ENCODE assay signal across 10 mouse cellular contexts in genomic region chr5:129518180-129518579, GRCm38 (mm10). TPM values are rescaled to one million over a fixed set of nuclear protein-coding genes. Genes with fewer than 3 reads are reported as not detected.
DNase-seq lines count a peak whose midpoint lies in the region; ATAC-seq and TF ChIP-seq lines count a peak whose summit lies in the region.
"Had no signal": no experiment of that assay in that cellular context is flagged by ENCODE, and none has a peak within 500 bp of the region (broad histone marks: within the 10 kb centered on the region; RNA-seq: fewer than 3 reads in every experiment).

No protein-coding gene starts in this region.

- peaks cover 40% of the 10 kb centered on the region for H3K36me3 ChIP-seq in liver, embryonic 11.5 days (ENCODE audit: control insufficient read depth, insufficient read depth, low read length)

- TF ChIP-seq CTCF in layer of hippocampus, adult 2 months (conservative IDR thresholded peaks at IDR 0.05): no peak

- DNase-seq in layer of hippocampus, adult 2 months (ENCODE audit: low spot score in 2 of 2): no peak
- DNase-seq in layer of hippocampus, postnatal 14 days (ENCODE audit: low spot score in 2 of 2): no peak
- DNase-seq in MEL-GATA-1-ER (ENCODE audit: extremely low read depth, low read depth): peak; percentile 32
- peak; percentile 59 for DNase-seq in brain, adult 2 months (ENCODE audit: low read depth, low spot score)
- DNase-seq in liver, embryonic 11.5 days (ENCODE audit: low spot score): no peak
- no peak for DNase-seq in right cerebral cortex, postnatal 10 days (ENCODE audit: low spot score in 2 of 2)
- no peak for DNase-seq in left cerebral cortex, adult 8-10 months (ENCODE audit: low spot score in 2 of 2)
- no peak for DNase-seq in left cerebral cortex, adult 18-20 months (ENCODE audit: low spot score in 2 of 2)

- 0 out of 2 replicates have a peak, but pooled peaks have one; percentile 23 for ATAC-seq in liver, embryonic 11.5 days (replicated peaks; ENCODE audit: low FRiP score)

- H3K27ac ChIP-seq in layer of hippocampus, adult 2 months: peak overlapping the region; percentile 83
- H3K27ac ChIP-seq in liver, embryonic 11.5 days (ENCODE audit: low read depth, low read length): no peak overlapping the region
- H3K27ac ChIP-seq: embryonic facial prominence, embryonic 13.5 days; neural tube, embryonic 12.5 days had no signal

- no peaks in the 10 kb centered on the region for H3K4me1 ChIP-seq in liver, embryonic 11.5 days (replicated peaks; ENCODE audit: control insufficient read depth, insufficient read depth, low read length)
- H3K4me1 ChIP-seq: embryonic facial prominence, embryonic 13.5 days; neural tube, embryonic 12.5 days had no signal

- no peak overlapping the region for H3K9ac ChIP-seq in liver, embryonic 11.5 days (ENCODE audit: low read depth, low read length)
- H3K9ac ChIP-seq: embryonic facial prominence, embryonic 13.5 days; neural tube, embryonic 12.5 days had no signal

- H3K4me2 ChIP-seq in liver, embryonic 11.5 days: no peak overlapping the region
- H3K4me2 ChIP-seq: embryonic facial prominence, embryonic 13.5 days; neural tube, embryonic 12.5 days had no signal

- no peak overlapping the region for H3K4me3 ChIP-seq in layer of hippocampus, adult 2 months
- no peak overlapping the region for H3K4me3 ChIP-seq in liver, embryonic 11.5 days (ENCODE audit: low read depth, low read length)
- H3K4me3 ChIP-seq: embryonic facial prominence, embryonic 13.5 days; neural tube, embryonic 12.5 days had no signal

- WGBS in liver, embryonic 11.5 days: 81% methylated on average over 4 of the region's 4 CpGs

- H3K9me3 ChIP-seq in liver, embryonic 11.5 days (ENCODE audit: control insufficient read depth, low read length): no peaks in the 10 kb centered on the region
- H3K9me3 ChIP-seq: embryonic facial prominence, embryonic 13.5 days; neural tube, embryonic 12.5 days had no signal

- no peaks in the 10 kb centered on the region for H3K27me3 ChIP-seq in liver, embryonic 11.5 days (replicated peaks; ENCODE audit: control insufficient read depth, insufficient read depth, low read length)
- H3K27me3 ChIP-seq: embryonic facial prominence, embryonic 13.5 days; neural tube, embryonic 12.5 days had no signal

RNA-seq across cellular contexts. Expression of gene Sfswap, which starts 17.2 kb away (rescaled TPM):
- 100 to 1,000 TPM; 129 to 147 TPM for total RNA-seq in layer of hippocampus, adult 2 months (2021)
- 100 to 1,000 TPM; 118 to 125 TPM for total RNA-seq in layer of hippocampus, postnatal 14 days (2021)
- polyA plus RNA-seq in liver, embryonic 11.5 days (2014; fragmentation: Nextera tagmentation; extraction: Ambion mirVana): 38.7 and 40.9 TPM in 2 replicates
- total RNA-seq in left cerebral cortex, adult 8-10 months (2022): 100 to 1,000 TPM in 1 of 4 experiments, 10 to 100 TPM in 3; 78.1 to 101 (median 87.3) TPM
- total RNA-seq in left cerebral cortex, adult 18-20 months (2021): 100 to 1,000 TPM in 1 of 2 experiments, 10 to 100 TPM in 1; 86.2 to 104 TPM

Comparison
In these comparisons a context has a peak if more than half of its experiments do, and no peak if none do; other contexts are left out.
1. DNase-seq: peak in MEL-GATA-1-ER (single experiment) and brain, adult 2 months (single experiment); none in layer of hippocampus, adult 2 months (0 of 2), layer of hippocampus, postnatal 14 days (0 of 2), liver, embryonic 11.5 days (single experiment), right cerebral cortex, postnatal 10 days (0 of 2), left cerebral cortex, adult 8-10 months (0 of 2) and left cerebral cortex, adult 18-20 months (0 of 2).